Mouse (Mus musculus): Measurements from ENCODE around the gene Lyg1. TPM values are rescaled to one million over a fixed set of nuclear protein-coding genes. Genes with fewer than 3 reads are reported as not detected.
"Not testable (repeated sequence)": the region's sequence is repeated elsewhere in the genome, so short reads cannot be mapped to it uniquely, and the experiment has no call there.

The Lyg1 gene
- total RNA-seq (2021), result not detected
- long read RNA-seq, experiment 1, result 0 reads
- long read RNA-seq, experiment 2, result 0 reads

DNA sequence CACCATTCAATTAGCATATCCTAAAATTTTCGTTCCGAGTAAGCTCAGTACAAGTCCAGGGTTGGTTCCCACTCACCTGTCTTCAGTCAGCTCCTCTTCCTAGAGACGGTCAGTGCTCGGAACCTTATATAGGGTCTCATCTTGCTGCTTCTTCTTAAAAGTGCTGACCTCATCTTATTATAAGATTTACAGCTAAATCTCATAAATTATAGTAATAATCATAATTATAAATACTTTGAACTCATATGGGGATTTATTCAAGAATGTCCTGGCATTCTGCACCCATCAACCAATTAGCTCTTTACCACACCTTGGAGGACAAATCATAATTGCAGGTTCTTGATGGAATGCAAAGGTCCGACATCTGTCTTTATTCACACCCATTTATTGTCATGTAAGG, at the start of gene Lyg1:
Lyg1 (minus strand) TSS at position 101 of the 400 bp plus-strand sequence.
- DNase-seq (ENCODE audit: low spot score in 2 of 2), result no peak

DNA sequence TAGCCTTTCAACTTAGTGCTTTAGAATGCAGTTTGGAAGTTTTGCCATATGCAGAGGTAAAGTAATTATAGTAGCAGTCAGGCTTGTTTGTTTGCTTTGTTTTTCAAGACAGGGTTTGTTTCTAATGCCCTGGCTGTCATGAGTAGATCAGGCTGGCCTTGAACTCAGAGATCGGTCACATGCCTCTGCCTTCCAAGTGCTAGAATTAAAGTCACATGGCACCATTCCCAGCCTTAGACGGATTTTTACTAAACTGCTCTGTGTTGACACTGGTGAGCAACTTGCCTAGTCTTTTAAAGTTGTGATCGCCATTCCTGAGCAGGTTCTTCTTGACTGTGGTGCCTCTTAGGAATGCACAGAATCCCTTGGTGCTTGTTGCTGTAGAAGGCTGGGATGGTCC, 49.2 kb upstream of the Lyg1 start:
- no peak for DNase-seq (ENCODE audit: low spot score in 2 of 2)

DNA sequence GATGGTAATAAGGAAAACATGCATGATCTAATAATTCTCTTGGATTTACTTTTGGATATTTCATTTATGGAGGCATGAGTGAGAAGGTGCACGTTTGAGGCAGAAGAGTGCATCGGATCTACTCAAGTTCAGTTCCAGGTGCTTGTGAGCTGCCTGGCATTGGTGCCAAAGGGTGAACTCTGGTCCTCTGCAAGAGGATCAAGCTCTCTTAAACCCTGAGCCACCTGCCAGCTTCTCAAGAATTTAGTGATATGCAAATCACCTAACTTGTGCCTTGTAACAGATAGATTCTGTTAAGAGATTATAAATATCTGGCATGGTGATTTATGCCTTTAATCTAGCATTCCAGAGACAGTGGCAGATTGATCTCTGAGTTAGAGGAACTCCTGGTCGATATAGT, 45.5 kb upstream of the Lyg1 start:
- no peak for DNase-seq (ENCODE audit: low spot score in 2 of 2)

DNA sequence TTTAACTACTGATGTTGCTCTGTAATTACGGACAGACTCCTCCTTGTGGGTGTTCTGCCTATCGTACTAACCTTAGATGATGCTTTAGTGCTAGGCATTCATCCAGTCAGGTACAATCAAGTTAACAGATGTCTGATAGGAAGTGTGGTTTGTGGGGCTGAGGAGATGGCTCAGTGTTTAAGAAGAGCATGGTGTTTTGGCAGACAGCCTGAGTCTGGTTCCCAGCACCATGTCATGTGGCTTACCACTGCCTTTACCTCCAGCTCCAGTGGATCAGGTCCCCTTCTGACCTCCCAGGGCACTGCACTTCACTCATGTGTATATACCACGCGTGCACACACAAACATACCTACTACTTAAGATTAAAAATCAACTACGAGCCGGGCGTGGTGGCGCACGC, 44.4 kb upstream of the Lyg1 start:
- no peak for DNase-seq (ENCODE audit: low spot score in 2 of 2)

DNA sequence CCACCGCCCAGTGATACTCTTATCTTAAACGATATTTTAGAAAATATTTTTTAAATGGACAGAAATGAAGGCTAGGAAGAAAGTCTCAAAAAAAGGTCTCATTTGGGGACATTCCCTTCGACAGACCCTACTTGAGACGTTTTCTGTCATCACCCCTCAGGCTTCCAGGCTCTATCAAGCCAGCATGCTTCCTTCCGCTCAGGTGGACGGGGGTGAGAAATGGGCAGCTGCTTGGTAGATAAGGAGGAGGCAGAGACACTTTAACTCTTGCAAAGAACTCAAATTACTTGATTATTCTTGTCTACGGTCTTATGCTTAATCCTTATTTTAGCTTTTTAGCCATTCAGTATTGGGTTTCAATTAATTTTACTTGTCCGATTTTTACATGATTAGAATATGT, 43.3 kb upstream of the Lyg1 start:
- DNase-seq (ENCODE audit: low spot score in 2 of 2), result no peak

DNA sequence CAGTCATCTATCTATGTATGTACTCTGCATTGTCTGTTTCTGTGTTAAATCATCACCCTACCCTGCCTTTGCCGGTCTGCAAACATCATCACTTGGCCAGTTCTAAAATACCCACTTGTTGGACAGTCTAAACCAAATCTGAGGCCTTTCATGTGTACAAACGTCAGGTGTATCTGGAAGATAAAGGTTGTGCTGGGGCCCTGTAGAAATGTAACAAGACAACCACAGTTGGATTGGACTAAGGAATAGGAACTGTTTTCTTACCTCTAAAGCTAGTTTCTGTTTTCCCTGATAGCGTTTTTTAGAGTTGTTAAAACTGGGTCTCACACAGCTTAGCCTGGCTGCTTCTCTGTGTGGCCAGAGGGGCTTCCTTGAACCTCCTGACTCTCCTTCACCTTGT, 42.0 kb upstream of the Lyg1 start:
- DNase-seq (ENCODE audit: low spot score in 2 of 2), result no peak

DNA sequence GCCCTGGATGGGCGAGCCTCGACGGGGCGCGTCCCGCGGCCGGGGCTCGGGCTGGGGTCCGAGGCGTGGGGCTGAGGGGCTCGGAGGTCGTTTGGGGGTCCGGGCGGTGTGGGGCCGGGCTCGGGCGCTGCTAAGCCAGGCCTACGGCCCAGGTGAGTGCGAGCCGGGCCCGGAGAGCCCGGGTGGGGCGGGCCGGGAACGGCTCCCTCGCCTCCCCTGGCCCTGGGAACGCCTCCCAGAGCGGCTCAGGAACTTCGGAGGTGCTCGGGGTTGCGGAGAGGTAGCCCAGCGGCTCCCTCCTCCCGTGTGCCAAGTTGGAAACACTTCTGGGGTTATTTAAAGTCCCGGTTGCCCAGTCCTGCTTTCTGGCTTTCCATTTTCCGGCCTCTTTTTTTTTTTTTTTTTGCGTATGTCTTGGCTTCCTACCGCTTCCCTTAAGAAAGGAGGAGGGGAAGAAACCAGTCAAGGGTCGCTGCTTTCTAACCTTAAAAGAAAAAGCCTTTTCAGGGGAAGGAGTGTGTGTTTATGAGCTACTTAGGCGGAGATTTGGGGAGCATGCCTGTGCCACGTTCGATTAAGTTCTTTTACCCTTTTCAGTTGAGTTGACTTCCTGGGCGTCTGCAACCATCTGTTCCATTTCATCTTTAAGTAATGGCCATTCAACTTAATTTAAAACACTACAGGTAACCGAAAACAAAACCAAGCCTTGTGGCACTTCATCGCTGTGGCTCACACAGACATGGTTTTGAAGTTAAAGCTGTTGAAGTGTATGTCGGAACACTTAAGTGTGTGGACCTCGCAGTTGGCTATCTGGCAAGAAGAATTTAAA, 41.0 kb upstream of the Lyg1 start:
- no peak for DNase-seq (ENCODE audit: low spot score in 2 of 2)

DNA sequence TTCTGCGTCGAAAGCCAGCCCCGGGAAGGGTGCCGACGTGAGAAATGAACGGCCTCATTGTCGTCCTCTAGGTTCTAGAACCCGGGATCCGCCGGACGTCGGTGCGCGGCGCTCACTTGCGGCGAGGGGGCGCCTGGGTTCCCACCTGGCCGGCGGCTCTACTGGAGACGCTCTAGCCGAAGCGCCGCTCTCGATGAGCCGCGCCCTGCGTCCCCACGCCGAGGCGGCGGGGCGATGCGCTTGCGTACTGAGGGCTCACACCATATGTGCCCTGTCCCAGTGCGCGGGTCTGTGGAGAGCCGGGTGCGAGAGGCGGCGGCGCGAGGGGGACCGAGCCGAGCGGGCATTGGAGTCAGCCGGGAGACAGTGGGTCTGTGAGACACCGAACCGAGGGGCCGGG, 40.3 kb upstream of the Lyg1 start, which contains the start of the genes Txndc9 and Eif5b:
Txndc9 (minus strand) TSS at position 27 of the 400 bp plus-strand sequence.
Eif5b (plus strand) TSS at position 144 of the 400 bp plus-strand sequence.
- DNase-seq (ENCODE audit: low spot score in 2 of 2), result peak; percentile 94 to 96

DNA sequence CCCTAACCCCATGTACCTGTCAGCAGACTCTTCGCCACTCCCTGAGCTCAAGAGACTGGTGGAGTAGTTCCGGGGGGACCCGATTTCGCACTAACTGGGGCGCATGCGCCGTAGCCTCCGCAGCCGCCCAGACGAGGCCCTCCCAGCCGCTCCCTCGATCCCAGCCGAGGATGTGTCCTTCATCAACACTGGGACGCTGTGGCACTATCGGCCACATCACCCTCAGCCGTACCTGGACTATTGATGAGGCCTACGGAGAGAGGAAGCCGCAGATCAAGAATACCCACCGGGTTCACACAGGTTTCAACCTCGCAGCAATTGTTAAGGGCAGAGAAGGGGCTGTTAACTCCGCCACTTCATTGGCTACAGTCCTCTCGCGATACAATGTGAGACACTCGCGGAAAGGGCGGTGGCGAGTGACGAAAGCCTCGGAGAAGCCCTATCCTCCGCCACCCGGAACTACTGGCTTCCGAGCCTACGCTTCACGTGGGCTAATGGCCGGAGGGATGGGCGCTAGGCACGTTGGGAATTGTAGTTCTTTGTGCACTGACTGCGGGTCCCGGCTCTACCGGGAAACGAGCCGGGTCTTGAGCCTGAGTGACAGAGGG, 39.4 kb upstream of the Lyg1 start:
- peak; percentile 98 to 99 for DNase-seq (ENCODE audit: low spot score in 2 of 2)

DNA sequence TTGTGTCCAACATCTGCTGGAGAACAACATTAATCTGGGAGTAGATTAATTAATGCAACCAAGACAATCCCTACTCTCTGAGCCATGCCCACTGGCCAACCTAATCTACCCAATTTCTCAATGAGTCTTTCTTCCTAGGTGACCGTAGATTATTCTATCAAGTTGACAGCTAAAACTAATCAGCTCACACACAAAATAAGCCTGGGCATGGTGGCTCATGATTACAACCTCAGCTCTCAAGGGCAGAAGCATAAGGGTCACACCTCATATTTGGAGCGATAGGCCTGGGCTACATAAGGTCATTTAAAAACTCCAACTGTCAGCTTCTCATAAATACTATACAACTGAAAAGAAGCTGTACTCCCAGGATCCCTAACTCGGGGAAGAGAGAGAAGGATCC, 38.7 kb upstream of the Lyg1 start:
- no peak for DNase-seq (ENCODE audit: low spot score in 2 of 2)

DNA sequence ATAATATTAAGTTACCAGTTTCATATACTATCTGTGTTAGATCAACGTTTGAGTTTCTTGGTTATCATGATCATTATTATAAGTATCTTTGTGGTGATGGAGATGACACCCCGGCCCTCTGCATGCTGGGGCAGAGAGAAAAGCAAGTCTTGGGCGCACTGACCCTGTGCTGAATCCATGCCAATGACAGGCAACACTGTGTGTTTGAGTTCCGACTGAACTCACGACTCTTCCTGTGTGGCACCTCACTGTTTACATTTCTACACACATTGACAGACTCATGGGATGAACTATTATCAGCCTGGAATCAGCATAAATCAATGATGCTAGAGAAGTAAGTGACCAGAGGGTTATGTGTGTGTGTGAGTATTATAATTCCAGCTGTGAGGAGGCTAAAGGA, 30.3 kb upstream of the Lyg1 start:
- DNase-seq (ENCODE audit: low spot score in 2 of 2), result no peak

DNA sequence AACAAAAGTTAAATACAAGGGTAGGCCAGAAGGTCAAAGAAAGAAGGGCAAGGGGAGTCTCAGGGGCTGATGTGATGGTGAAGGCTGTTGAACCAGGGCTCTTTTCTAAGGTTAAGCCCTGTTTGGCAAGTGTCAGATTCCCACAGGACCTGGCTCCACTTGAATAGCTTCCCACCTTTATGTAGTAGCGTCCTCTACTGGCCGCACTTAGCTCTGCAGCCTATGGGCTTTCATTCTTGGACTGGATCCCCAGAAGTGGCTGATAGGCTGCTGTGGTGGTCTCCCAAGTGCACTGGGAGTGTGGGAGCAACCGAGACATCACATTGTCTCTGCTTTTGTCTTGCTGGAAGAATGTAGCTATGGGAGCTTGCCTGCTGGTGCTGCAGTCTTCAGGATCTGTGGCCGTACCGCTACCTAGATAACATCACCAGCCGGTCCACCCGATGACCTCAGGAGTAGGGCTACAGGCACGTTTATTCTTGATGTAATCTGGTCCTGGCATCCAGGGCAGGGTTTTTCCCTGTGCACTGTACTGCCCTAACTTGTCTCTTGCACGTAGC, 28.3 kb upstream of the Lyg1 start:
- DNase-seq (ENCODE audit: low spot score in 2 of 2), result peak; percentile 40 to 41

DNA sequence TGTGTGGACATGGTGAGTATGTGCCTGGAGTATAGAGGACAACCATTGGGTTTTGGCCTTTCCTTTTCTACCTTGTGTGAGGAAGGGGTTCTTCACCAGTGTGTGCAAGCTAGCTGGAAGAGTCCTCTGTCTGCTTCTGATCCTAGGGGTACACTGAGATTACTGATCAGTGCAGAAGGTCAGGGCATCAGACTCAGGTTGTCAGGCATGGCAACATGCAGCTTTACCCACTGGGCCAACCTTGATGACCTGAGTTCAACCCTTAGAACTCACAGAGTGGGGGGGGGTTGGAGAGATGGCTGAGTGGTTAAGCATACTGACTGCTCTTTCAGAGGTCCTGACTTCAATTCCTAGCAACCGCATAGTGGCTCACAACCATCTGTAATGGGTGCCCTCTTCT, 26.8 kb upstream of the Lyg1 start:
- DNase-seq (ENCODE audit: low spot score in 2 of 2), result no peak

DNA sequence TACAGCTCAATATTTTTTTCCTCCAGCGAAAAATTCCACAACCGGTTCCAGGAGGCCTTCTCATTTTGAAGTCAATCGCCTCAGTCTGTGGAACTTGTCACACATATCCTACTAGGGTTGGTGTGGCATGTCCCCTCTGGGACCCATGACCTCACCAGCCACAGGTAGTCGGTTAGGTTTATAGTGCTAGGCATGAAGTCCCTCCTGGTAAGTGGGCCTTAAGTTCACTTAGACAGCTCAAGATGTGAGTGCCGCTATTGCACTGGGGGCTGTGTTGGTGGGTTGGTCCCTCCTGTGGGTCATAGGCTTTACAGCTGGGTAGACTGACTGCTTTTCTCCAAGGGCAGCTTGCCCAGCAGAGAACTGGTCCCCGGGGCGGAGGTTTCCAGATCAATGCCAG, 19.7 kb upstream of the Lyg1 start:
- no peak for DNase-seq (ENCODE audit: low spot score in 2 of 2)

DNA sequence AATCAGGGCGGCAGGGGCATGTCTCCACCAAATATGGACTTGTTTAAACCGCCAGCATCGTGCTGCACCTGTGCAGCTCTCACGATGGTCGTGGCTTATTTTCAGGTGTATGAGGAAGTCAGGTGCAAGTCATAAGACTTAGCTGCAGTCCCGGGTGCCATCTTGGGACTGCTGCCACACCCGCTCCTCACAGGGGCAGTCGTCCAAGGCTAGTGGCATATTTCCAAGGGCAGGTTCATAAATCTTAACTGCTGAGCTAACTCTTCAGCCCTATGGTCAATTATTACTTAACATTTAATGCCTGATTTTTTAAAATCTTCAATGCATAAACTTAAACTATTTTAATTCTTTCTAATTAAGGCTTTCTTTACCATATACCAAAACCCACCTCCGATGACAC, 19.1 kb upstream of the Lyg1 start:
- not testable (repeated sequence) for DNase-seq (ENCODE audit: low spot score in 2 of 2)

DNA sequence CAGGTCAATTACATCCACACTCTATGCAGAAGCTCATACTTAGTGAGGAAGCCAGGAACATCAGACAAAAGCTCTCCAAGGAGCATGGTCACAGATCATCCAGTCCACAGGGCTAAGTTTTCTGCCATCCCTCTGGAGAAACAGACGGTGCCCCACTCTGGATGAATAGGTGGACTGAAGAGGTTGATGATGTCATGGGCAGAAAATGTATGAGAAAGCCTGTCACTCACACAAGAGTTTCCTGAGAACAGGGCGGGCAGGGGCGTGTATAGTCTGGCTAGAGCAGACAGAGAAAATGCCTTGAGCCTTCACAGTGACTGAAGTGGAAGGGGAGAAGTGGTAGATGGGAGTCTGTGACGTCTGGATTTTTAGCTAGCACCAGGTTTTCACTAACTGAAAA, 14.0 kb upstream of the Lyg1 start:
- no peak for DNase-seq (ENCODE audit: low spot score in 2 of 2)

DNA sequence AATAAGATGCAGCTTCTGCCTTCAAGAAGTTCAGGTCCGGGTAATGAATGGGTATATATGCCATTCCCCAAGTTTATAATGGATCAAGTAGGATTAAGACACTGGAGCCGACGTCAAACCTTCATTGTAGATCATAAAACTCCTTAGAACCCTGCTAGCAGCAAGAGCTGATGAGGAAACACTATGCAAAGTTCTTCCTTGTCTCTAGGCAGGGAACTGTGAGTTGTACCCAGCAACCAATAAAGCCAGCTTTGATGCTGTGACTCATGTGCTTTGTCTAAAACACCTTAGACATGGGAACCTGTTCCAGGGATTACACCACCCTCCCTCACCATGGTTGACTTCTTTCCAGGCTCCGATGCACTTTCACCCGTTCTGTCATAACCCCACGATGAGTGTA, 11.2 kb upstream of the Lyg1 start:
- DNase-seq (ENCODE audit: low spot score in 2 of 2), result no peak

DNA sequence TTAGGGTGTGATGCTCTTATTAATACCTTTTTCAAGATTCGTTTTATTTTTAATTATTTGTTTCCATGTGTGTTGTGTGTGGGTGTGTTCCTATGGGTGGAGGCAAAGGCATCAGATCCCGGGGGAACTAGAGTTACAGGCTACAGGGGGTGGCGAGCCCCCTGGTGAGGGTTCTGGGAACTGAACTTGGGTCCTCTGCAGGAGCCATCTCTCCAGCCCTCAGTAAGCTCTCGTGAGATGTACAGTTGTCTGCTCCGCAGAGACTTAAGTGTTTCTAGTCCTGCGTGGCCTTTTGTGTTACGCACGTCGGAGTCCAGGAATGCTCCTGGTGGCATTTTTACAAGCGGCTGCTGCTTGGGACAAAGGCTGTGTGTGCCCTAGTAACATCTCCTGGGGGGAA, 8.0 kb upstream of the Lyg1 start:
- no peak for DNase-seq (ENCODE audit: low spot score in 2 of 2)

DNA sequence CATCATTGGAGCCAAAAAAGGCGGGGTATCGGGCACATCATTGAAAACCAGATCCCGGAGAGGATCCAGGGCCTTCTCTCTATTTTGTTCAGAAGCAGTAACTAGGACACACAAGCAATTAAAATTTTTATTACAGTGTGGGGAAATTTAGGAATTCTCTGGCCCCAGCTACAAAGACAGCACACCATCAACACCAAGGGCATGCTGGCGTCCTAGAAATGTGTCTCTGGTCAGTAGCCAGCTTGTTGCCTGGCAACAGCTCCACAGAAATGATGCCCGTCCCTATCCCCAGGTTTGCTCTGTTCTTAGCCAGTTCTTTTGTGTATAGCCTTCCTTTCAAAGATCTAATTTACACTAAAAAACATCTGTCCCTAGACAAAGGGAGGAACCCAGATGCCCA, 1.9 kb upstream of the Lyg1 start:
- peak in 1 of 2 experiments; percentile 21 for DNase-seq (ENCODE audit: low spot score in 2 of 2)

DNA sequence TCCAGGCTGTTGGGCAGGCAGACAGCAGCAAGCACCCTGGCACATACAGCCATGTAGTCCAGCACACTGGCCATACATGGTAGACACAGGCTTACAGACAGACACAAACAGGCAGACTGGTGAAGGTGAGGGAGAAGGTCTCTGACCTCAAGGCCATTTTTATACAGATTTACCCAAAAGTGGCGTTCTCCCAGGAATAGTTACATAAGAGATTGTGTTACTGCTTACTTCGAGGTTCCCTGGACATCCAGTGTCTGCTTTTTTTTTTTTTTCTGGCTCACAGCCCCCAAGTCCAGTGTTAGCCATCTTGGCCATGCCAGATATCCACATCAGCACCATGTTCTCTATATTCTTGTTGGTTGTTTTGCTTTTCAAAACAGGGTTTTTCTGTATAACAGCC, 957 bp upstream of the Lyg1 start:
- no peak for DNase-seq (ENCODE audit: low spot score in 2 of 2)

DNA sequence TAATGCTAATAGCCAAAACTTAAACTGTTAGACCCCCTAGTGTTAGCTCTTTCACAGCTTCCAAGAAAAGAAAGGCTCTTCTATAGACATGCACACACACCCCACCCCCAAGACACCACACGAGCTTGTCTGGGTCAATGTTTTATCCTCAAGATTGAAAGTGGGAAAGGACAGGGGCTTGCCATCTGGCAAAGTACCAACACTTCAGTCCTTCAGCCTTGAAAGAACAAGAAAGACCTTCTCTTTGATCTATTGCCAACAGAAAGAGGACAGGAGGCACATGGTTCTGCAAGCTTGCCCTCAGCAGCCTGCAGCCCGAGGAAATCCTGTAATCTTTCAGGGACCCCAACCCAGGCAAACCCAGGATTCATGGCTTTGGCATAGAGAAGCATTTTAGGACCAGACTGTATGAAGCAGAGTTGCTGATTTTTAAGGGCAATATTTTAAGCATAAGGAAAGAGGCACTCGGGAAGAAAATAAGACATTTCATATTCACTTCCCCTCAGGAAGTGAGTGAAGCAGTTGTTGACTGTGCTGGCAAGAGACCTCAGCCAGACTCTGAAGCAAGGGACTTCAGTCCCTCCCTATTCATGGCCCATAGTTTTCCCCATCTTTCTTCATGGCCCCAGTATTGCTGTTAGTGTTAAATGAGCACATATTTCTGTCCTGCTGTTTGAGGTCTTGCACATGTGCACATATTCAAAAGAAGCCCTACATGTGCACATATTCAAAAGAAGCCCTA, 698 bp downstream of the Lyg1 start:
- no peak for DNase-seq (ENCODE audit: low spot score in 2 of 2)

DNA sequence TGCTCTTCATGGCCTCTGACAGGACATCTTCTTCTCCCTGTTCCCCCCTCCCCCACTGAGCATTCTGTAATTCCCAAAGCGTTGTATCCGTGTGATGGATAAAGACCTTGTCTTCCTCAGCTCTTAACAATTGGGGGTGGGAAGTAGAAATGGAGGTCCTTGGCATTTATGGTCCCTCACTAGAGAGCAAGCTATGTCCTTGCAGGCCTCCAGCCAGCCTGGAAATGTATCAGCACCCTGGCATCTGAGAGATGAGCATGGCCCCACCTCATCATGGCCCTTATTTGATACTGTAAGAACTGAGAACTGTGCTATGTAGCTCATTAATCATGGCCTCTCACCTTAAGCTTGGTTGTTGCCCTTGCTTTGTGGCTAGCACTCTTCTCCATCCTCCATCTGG, 2.3 kb downstream of the Lyg1 start:
- DNase-seq (ENCODE audit: low spot score in 2 of 2), result no peak

Measured in left cerebral cortex, adult 18-20 months (tissue).